Mouse (Mus musculus) liver, adult 2 months (tissue): Measurements from ENCODE around the gene Xpnpep3. TPM values are rescaled to one million over a fixed set of nuclear protein-coding genes. Genes with fewer than 3 reads are reported as not detected.

Experiments used
- DNase-seq: peaks from one replicate; pipeline ENCODE4 v3.0.0-alpha.2; 2011; ENCODE audit warnings: low read depth, low spot score; ENCODE audit errors: extremely low read depth
- H3K27ac ChIP-seq: fragments of 200-500 bp; replicated peaks from 2 replicates; pipeline ENCODE4 v1.5.1; 2012; ENCODE audit warnings: low read depth, mild to moderate bottlenecking, control low read depth, inconsistent platforms, low read length; ENCODE audit not compliant: insufficient read depth
- H3K27me3 ChIP-seq: fragments of 200-500 bp; 2 replicates; pipeline ENCODE4 v1.6.1; 2012; ENCODE audit warnings: mild to moderate bottlenecking, moderate library complexity, low read length, inconsistent platforms; ENCODE audit not compliant: control insufficient read depth, insufficient read depth
- H3K36me3 ChIP-seq: fragments of 200-500 bp; 2 replicates; pipeline ENCODE4 v1.6.1; 2012; ENCODE audit warnings: low read length, inconsistent platforms; ENCODE audit not compliant: control insufficient read depth, insufficient read depth
- H3K4me1 ChIP-seq: fragments of 200-500 bp; 2 replicates; pipeline ENCODE4 v1.6.1; 2011; ENCODE audit warnings: low read length; ENCODE audit not compliant: control insufficient read depth, insufficient read depth
- H3K4me3 ChIP-seq: fragments of 200-500 bp; 2 replicates; pipeline ENCODE4 v1.5.1; 2011; ENCODE audit warnings: low read depth, mild to moderate bottlenecking, control low read depth, low read length, moderate library complexity; ENCODE audit not compliant: insufficient read depth
- H3K79me2 ChIP-seq: fragments of 200-500 bp; 2 replicates; pipeline ENCODE4 v1.6.1; 2012; ENCODE audit warnings: inconsistent platforms, mild to moderate bottlenecking, low read length, moderate library complexity; ENCODE audit not compliant: control insufficient read depth, insufficient read depth
- H3K9ac ChIP-seq: fragments of 200-500 bp; 2 replicates; pipeline ENCODE4 v1.6.1; 2012; ENCODE audit warnings: low read depth, mild to moderate bottlenecking, control low read depth, inconsistent platforms, low read length
- CTCF ChIP-seq: fragments of 200-500 bp; IDR thresholded peaks from 2 replicates; pipeline ENCODE4 v1.5.1; 2011; ENCODE audit warnings: low read depth, low read length, control low read depth
- POLR2A ChIP-seq: fragments of 200-500 bp; IDR thresholded peaks from 2 replicates; pipeline ENCODE4 v1.6.1; 2011; ENCODE audit warnings: low read length, control low read depth; ENCODE audit not compliant: insufficient read depth; ENCODE audit errors: extremely low read depth
- WGBS: fragments of 180-500 bp; shearing (Covaris S2); methylation state at CpG from one replicate; pipeline ENCODE4 v1.1.7; 2018; 5-methylcytosine and 5-hydroxymethylcytosine counted together
- polyA plus RNA-seq: library from polyadenylated mRNA; depleted of rRNA; stranded (reverse); fragments of >200 nt; gene quantifications from 2 replicates; pipeline ENCODE4 v1.2.3, GENCODE M21; 2012
- total RNA-seq: library from RNA; depleted of rRNA; stranded (reverse); fragments of >200 nt; gene quantifications from 2 replicates; pipeline ENCODE4 v1.2.3, GENCODE M21; 2014

Xpnpep3 gene
- total and polyA plus RNA-seq, 2 experiments, result 6.8 to 8.1 TPM

GRCm38 (mm10) chr15:81365246-81365645 is 34.7 kb upstream of the Xpnpep3 start:
- DNase-seq, result peak; percentile 97
- TF ChIP-seq CTCF, result no peak
- no peak for TF ChIP-seq POLR2A

GRCm38 (mm10) chr15:81366241-81366640 is 33.7 kb upstream of the Xpnpep3 start:
- H3K27me3 ChIP-seq, result no peaks in the 10 kb centered on the region
- H3K4me3 ChIP-seq, result no peak overlapping the region
- H3K79me2 ChIP-seq, result no peaks in the 10 kb centered on the region
- H3K9ac ChIP-seq, result no peak overlapping the region
- peak; percentile 64 for DNase-seq
- peak overlapping the region; percentile 49 for H3K27ac ChIP-seq
- TF ChIP-seq POLR2A, result no peak
- no peak for TF ChIP-seq CTCF
- peaks cover 44% of the 10 kb centered on the region for H3K4me1 ChIP-seq
- H3K36me3 ChIP-seq, result peaks cover 45% of the 10 kb centered on the region
- WGBS, result 29% methylated on average over 4 of the region's 4 CpGs

More at GRCm38 (mm10) chr15:81365246-81365645, 34.7 kb upstream of the Xpnpep3 start:
- H3K4me1 ChIP-seq, result peaks cover 45% of the 10 kb centered on the region
- H3K4me3 ChIP-seq, result no peak overlapping the region
- peaks cover 36% of the 10 kb centered on the region for H3K36me3 ChIP-seq
- no peak overlapping the region for H3K9ac ChIP-seq
- WGBS, result 4% methylated on average over 8 of the region's 8 CpGs
- no peaks in the 10 kb centered on the region for H3K27me3 ChIP-seq
- no peaks in the 10 kb centered on the region for H3K79me2 ChIP-seq
- H3K27ac ChIP-seq, result peak overlapping the region; percentile 53; the same call in 1 of the 2 replicates

- WGBS, result 31% methylated on average over 1 of the region's 1 CpGs
- Histone ChIP-seq H3K9ac (no peak overlapping the region), H3K4me3 (no peak overlapping the region), H3K27me3 (no peaks in the 10 kb centered on the region), H3K27ac (peak overlapping the region; percentile 88), H3K4me1 (peaks cover 31% of the 10 kb centered on the region), H3K79me2 (no peaks in the 10 kb centered on the region), H3K36me3 (peaks cover 58% of the 10 kb centered on the region)
- TF ChIP-seq CTCF (no peak), POLR2A (no peak)
- DNase-seq, result peak; percentile 84
These were observed 31.3 kb upstream of the Xpnpep3 start for GRCm38 (mm10) chr15:81368601-81369000.

- 97% methylated on average over 1 of the region's 1 CpGs for WGBS
- TF ChIP-seq POLR2A (no peak), CTCF (no peak)
- Histone ChIP-seq H3K79me2 (no peaks in the 10 kb centered on the region), H3K4me1 (peaks cover 27% of the 10 kb centered on the region), H3K36me3 (peaks cover 62% of the 10 kb centered on the region), H3K9ac (no peak overlapping the region), H3K27ac (peak overlapping the region; percentile 54; the same call in 1 of the 2 replicates), H3K27me3 (no peaks in the 10 kb centered on the region), H3K4me3 (no peak overlapping the region)
- no peak for DNase-seq
These were observed 29.6 kb upstream of the Xpnpep3 start for GRCm38 (mm10) chr15:81370356-81370755.

GRCm38 (mm10) chr15:81374621-81375020 is 25.3 kb upstream of the Xpnpep3 start:
- DNase-seq, result no peak
- H3K4me3 ChIP-seq, result no peak overlapping the region
- H3K9ac ChIP-seq, result no peak overlapping the region
- H3K36me3 ChIP-seq, result peaks cover 72% of the 10 kb centered on the region
- TF ChIP-seq POLR2A (no peak), CTCF (no peak)
- H3K79me2 ChIP-seq, result peaks cover 4% of the 10 kb centered on the region; the same call in 1 of the 2 replicates
- no peak overlapping the region for H3K27ac ChIP-seq
- H3K4me1 ChIP-seq, result peaks cover 5% of the 10 kb centered on the region; the same call in 1 of the 2 replicates
- WGBS, result 80% methylated on average over 11 of the region's 11 CpGs
- H3K27me3 ChIP-seq, result no peaks in the 10 kb centered on the region

GRCm38 (mm10) chr15:81378845-81379244 is 21.1 kb upstream of the Xpnpep3 start:
- peaks cover 2% of the 10 kb centered on the region; the same call in 1 of the 2 replicates for H3K4me1 ChIP-seq
- H3K4me3 ChIP-seq, result no peak overlapping the region
- no peaks in the 10 kb centered on the region for H3K27me3 ChIP-seq
- no peak overlapping the region for H3K27ac ChIP-seq
- TF ChIP-seq CTCF, result no peak
- no peak for TF ChIP-seq POLR2A
- peaks cover 68% of the 10 kb centered on the region for H3K36me3 ChIP-seq
- no peak overlapping the region for H3K9ac ChIP-seq
- DNase-seq, result no peak
- 87% methylated on average over 2 of the region's 2 CpGs for WGBS
- peaks cover 10% of the 10 kb centered on the region; the same call in 1 of the 2 replicates for H3K79me2 ChIP-seq
